Mouse (Mus musculus): Measurements from ENCODE around the gene Mgat3. TPM values are rescaled to one million over a fixed set of nuclear protein-coding genes. Genes with fewer than 3 reads are reported as not detected.
A peak's percentile ranks its signal among the peaks of the same experiment; 100 is the strongest.

Mgat3 gene
- 100 to 1,000 TPM; 112 to 115 (median 114) TPM for total RNA-seq (2022)

DNA sequence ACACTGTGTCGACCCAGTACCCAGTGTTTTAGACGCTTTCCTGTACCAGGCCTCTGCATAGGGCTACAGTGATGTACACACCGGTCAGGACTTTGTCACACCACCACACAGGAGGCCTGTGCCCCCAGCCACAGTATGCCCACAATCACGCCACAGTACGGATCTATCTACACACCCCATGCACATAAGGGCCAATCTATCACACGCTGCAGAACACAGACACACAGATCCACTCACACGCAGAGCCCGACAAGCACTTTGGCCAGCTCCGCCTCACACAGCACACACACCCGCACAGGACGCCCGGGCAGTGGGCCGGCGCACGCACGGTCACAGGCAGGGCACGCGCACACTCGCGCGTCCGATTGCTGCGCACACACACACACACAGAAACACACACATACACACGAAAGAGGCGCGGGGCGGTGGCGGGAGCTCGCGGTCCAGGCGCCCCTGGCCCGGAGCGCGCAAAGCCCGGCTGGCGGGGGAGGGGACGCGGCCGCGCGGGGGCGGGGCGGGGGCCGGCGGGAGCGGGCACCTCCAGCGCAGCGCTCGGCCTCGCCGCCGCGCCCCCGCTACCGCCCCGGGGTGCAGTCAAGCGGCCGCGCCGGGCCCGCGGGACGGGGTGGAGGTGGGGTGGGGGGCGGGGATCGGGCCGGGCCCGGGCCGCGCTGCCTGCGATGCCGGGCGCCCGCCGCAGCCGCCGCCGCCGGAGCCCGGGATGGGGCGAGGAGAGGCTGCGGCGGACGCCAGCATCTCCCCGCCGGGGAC lies at the start of gene Mgat3:
TSS of gene Mgat3 (plus strand) at position 721 of the 771 bp plus-strand sequence.
- DNase-seq (ENCODE audit: low spot score in 2 of 2): peak in 1 of 2 experiments; percentile 59

DNA sequence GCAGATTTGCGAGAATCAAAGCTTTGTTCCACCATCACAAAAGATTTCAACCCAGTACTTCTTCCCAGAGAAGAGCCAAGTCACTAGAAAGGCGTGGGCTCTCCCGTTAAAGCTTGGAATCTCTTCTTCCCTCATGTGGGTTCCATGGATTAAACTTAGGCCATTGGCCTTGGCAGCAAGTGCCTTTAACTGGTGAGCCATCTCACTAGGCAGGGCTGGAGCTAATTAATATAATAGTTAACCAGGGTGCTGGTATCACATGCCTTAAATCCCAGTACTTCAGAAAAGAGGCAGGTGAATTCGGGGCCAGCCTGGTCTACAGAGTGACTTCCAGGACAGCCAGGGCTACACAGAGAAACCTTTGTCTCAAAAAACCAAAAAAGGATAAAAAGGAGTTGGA lies 48.9 kb upstream of the Mgat3 start:
- DNase-seq (ENCODE audit: low spot score in 2 of 2): no peak

DNA sequence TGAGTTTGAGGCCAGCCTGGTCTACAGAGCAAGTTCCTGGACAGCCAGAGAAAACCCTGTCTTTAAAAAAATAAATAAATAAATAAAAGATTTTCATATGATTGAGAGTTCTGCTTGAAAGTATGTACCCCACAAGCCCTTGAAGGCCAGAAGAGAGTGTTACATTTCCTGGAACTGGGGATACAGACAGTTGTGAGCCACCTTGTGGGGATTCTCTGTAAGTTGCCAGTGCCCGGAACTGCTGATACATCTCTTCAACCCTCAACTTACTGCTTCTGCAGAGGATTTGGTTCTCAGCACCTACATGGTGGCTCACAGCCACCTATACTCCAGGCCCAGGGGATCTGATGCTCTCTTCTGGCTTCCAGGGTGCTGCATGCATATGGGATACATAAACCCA lies 46.3 kb upstream of the Mgat3 start:
- no peak for DNase-seq (ENCODE audit: low spot score in 2 of 2)

DNA sequence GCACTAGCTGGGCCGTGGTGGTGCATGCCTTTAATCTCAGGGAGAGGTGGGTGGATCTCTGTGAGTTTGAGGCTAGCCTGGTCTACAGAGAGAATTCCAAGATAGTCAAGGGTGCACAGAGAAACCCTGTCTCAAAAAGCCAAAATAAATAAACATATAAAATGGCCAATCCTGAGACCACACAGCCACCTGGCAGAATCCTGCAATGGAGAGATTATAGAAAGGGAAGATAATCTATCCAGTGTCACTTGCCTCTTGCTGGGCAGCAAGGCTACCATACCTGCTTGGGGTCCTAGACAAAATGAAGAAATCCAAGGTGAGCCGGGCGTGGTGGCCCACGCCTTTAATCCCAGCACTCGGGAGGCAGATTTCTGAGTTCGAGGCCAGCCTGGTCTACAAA lies 43.5 kb upstream of the Mgat3 start:
- DNase-seq (ENCODE audit: low spot score in 2 of 2): no peak

DNA sequence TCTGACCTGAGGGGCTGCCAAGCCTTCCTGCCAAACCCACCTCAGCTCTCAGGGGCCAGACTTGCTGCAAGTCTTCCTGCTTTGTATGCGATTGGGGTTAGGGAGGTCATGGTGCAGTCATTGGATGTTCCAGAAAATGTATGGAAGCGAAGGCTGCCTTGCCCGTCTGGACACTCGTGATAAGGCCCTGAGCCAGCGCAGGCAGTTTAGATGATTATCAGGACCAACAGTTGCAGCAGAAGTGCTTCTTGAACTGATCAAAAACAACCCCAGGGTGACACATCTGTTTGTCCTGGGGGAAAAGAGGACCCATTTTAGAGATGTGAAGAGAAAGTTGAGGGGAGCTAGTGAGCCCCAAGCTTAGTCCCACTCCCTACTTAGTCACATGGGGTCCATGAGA lies 42.8 kb upstream of the Mgat3 start:
- no peak for DNase-seq (ENCODE audit: low spot score in 2 of 2)

DNA sequence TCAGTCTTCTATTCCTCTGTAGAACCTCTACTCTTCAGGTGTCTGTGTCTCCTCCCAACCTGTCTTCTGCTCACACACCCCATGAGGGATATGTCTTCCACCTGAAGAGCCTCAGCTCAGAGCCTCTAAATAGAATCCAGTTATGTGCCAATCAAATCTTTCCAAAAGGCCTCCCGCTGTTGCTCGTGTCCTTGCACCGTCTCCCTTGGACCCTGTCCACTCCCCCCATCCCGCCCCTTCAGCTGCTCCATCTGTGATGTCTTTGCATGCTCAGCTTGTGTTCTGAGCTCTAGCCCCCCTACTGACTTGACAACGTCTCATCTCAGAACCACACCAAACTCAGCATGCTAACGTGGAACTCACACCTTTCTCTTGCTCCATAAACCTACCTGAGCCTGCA lies 42.1 kb upstream of the Mgat3 start:
- no peak for DNase-seq (ENCODE audit: low spot score in 2 of 2)

DNA sequence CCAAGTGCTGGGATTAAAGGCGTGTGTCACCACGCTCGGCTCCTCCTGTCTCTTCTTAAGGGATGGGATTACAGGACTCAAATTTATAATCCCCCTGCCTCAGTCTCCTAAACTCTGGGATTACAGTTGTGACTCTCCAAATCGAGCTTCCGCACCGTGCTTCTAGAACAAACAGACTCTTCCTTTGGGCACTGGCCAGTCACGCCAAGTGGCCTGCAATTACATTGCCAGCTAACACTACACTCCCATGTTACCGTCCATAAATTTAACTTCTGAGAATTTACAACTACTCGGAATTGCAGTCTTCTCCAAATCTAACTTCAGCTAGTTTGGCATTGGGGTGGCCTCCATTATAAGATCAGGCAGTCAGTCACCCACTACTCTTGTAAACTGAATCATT lies 41.1 kb upstream of the Mgat3 start:
- DNase-seq (ENCODE audit: low spot score in 2 of 2): no peak

DNA sequence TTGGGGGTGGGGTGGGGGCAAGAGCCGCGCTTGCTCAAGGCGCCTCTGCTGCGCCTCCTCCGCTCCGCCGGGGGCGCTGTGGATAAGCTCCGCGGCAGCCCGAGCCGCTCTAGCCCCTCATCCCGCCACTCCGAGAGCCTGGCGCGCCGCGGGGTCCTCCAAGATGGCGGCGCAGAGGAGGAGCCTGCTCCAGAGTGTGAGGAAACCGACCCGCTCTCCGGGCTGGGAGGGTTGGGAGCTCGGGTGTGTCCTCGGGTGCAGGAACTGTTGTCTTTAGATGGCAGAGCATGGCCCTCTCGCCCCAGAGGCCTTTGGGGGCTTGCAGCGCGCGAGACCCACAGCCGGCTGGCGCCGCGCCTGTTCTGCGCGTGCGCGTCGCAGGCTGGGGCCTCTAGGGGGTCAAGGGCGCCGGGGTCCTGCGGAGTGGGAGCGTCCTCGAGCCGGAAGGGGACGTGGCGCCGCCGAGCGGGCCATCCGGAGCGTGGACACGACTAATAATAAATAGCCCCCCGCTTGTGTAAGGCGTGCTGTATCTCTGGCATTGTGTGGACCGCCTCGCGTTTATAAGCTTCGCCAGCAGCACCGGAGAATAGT lies 40.4 kb upstream of the Mgat3 start, which contains the start of gene Tab1:
TSS of gene Tab1 (plus strand) at position 135 of the 594 bp plus-strand sequence.
- DNase-seq (ENCODE audit: low spot score in 2 of 2): peak; percentile 82 to 90

DNA sequence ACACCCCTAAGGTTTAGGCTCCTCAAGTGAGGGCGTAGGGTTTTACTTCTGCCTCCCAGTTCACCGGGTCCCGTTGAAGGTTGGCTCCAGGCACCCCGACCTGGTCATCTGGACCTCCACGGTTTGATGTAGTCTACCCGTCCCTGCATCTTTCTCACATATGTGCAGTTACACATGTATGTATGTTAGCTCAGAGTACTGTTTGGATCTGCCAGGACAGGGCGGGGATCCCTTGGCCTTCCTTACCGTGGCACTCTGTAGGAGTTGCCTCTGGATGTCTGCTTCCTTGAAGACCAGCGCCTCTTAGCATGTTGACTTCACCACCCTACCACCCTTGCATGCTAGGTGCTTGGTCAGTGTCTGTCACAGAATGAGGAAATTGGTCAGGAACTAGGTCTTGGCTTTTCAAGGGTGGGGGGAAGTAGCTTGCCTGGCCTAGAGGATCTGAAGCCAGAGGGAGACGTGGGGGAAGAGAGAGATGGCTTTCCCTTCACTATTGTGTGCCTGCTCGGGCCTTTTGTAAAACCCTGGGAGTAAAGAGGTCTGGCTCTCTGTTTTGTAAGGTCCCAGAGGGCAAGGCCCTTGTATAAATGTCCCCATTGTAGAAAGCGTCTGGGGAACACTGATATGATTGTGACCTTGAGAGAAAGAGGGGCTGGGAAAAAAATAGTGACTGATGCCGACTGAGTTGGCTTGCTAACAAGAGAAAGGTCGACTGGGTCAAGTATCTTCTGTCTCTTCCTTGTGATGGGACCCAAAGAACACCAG lies 39.7 kb upstream of the Mgat3 start:
- no peak for DNase-seq (ENCODE audit: low spot score in 2 of 2)

DNA sequence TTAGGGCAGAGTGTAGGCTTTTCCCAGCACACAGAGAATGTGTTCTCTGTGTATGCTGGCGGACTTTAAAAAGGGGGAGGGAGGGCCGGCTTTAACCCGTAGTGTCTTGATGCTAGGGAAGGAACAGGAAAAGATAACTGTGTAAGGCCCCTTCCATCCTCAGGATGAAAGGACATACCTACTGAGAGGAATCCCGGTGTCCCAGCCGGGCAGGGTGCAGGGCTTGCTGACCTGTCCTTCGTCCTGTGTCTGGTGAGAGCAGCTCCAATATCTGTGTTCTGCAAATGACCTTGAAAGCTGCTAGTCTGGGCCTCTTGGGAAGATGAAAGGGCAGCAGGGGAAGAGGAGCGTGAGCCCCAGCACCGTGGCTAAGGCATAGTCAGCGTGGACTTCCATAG lies 39.1 kb upstream of the Mgat3 start:
- DNase-seq (ENCODE audit: low spot score in 2 of 2): no peak

DNA sequence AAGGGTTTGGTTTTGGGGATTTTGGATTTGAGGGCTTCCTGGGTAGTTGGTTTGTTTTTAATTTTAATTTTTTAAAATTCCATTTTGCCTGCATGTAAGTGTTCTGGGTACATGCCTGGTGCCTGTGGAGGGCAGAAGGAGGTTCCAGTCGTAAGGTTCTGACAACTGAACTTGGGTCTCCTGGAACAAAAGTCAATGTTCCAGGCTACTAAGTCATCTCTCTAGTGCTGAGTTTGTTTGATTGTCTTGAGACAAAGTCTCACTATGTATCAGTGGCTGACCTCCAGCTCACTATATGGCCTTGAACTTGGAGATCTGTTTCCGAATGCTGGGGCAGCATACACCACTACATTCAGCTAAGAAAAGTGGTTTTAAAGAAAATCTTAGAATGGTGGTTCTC lies 38.0 kb upstream of the Mgat3 start:
- DNase-seq (ENCODE audit: low spot score in 2 of 2): no peak

DNA sequence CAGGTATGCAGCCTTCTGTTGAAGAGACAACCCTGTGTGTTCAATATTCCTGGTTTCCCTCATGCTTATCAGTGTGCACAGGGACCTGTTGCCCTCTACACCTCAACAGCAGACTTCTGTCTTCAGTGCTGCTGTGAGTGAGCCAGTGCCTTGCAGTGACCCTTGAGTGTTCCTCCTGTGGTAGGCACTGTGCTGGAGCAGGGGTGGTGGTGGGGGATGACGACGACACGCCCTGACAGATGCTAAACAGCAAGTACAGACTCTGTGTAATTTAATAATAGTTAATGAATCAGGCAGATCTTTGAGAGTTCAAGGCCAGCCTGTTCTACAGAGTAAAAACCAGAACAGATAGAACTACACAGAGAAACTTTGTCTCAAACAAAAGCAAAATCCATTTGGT lies 36.9 kb upstream of the Mgat3 start:
- no peak for DNase-seq (ENCODE audit: low spot score in 2 of 2)

DNA sequence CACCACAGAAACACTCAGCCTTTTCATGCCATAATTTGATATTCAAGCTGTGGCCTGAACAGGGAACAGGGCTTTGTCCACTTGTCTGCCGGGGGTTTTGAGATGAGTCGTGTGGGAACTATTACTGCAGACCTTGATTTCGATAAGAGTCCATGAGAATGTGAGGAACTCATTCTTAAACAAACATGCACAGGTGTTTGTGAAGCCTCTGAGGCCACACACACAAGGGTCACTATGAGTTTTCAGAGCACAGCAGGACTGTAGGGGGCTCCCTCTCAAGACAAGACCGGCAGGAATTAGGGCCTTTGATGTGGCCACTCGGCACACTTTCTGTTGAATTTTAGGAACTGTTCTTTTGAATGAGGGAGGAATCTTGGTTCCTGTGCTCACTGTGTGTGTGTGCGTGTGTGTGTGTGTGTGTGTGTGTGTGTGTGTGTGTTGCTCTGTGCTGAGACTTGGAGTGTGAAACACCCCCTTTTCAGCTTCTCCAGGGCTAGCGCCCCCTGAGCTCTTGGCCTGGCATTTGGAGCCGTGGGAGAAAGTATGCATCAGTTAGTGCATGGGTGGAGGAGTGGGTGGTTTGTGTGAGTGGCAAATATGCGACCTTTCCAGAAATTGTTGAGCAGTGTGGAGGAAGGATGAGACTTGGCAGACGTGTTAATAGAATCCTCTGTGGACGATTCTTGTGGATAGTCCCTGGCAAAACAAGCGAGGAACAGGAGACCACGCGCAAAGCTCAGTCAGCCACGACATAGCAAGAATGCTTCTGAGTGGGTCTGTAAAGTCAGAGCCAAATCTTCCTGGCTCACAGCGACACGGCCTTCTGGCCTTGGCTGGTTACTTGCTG lies 35.4 kb upstream of the Mgat3 start:
- peak; percentile 57 to 65 for DNase-seq (ENCODE audit: low spot score in 2 of 2)

DNA sequence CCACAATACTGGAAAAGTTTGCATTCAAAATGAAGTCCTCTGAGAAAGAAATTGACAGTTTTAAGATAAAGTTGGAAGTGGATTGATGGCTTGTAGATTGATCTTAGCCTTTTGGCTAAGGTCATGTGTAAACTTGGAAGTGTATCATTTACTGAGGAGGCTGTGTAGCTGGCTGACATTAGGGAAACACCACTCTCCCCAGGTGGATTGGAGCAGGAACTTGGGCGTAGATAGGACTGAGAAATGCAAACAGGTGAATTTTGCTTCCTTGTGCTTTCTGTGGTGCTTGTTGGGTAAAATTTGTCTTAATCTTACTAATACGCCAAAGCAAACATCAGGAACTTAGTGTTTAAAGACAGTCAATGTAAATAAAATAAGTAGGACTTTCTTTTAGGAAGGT lies 33.2 kb upstream of the Mgat3 start:
- no peak for DNase-seq (ENCODE audit: low spot score in 2 of 2)

DNA sequence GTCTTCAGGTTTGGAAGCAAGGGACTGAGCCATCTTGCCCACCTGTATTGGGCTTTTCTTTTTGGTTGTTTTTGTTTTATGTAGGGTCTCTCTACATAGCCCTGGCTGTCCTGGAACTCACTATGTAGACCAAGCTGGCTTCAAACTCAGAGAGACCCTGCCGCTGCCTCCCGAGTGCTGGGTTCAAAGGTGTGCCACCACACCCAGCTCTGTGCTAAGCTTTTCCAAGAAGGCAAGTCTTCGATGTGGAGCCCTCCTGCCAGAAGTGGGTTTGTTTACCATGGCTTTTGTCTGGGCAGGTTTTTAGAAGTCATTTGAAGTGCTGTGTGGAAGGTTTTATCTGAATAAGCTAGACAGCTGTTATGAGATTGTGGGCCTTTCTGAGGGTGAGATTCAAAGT lies 32.6 kb upstream of the Mgat3 start:
- DNase-seq (ENCODE audit: low spot score in 2 of 2): no peak

DNA sequence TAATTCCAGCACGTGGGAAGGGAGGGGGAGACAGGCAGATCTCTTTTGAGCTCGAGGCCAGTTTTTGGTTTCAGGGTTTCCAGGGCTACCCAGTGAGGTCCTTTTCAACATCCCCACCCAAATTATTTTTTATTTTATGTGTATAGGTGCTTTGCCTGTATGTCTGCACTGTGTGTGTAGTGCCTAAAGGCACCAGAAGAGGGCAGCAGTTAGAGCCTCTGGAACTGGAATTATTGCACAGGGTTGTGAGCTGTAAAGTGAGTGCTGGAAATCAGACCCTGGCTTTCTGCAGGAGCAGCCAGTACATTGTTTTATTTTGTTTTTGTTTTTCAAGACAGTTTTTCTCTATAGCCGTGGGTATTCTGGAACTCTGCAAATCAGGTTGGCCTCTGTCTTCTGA lies 31.4 kb upstream of the Mgat3 start:
- no peak for DNase-seq (ENCODE audit: low spot score in 2 of 2)

DNA sequence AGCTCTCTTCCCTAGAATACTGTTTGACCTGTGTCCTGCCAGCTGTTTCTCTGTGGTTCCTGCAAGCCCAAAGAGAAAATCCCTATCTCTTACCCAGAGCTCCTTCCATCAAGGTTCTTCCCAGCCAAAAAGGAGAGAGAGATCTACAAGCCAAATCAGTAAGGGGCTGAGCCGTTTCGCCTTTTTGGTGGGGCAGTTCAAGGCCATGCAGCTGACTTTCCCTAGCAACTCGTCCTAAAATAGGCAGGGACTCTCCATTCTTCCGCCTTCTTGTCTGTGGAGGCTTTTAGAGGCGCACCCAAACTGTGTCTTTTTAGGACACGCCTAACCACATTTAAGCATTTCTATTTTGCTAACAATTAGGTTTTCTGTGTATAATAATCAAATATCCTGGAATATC lies 29.8 kb upstream of the Mgat3 start:
- DNase-seq (ENCODE audit: low spot score in 2 of 2): no peak

DNA sequence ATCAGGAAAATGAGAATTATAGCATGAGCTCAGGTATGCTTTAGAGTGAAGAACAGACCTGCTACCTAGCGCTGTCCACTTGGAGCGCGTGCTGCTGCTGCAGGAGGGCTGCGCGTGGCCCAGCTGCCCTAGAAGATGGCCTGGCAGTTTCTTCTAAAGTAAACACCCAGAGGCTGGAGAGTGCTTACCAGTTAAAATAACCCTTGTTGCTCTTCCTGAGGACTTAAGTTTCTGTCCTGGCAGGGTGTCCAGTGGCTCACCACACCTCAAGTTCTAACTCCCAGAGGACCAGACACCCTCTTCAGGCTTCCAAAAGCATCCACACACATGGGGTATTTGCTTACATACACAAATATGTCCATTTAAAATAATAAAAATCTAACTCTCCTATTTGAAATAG lies 28.1 kb upstream of the Mgat3 start:
- no peak for DNase-seq (ENCODE audit: low spot score in 2 of 2)

DNA sequence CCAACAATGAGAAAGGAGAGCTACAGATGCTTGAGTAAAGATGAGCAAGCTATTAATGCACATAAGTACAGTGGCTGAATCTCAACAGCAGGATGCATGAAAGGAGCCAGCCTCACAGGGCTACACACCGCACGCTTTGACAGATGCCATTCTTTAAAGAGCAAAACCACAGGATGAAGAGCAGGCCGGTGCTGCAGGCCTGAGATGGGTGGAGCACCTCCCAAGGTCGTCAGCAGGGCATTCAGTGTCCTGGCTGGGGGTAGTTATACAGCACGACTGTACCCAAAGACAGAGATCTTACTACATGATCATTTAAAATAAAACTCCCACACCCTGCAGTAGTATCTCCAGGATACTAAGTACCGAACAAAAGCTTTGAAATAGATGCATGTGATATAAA lies 27.4 kb upstream of the Mgat3 start:
- no peak for DNase-seq (ENCODE audit: low spot score in 2 of 2)

DNA sequence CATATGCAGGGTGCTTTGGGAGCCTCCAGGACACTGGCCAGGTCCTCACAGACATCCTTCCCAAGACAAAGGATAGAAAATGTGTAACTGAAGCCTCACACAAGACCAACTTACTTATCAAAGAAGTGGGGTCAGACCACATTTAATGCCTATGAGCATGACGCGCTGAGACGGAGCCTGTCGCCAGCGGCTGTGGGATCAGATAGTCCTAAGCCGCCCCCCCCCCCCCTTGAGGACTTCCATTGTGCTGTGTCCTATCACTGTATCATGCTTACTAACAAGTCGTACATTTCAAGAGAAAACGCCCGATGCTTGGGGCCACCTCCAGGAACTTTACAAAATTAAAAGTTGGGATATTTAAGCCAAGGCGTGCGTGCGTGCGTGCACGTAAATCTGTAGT lies 26.4 kb upstream of the Mgat3 start:
- no peak for DNase-seq (ENCODE audit: low spot score in 2 of 2)

DNA sequence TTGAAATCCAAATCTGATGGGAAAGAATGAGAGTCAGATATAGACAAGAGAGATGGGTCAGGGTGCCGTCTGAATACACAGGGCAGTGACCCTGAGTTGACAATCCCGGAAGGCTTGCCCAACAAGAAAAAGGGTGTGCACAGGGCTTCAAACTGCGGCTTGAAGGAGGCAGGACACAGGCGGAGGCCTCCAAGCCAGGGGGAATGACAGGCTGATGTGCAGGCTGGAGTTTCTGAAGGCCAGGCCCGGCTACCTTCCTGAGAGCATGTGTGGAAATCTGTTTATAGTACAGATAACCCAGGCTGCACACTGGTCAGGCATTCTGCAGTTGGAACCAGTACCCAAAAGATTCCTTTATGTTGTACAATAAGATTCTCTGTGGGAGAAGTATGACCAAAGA lies 26.0 kb upstream of the Mgat3 start:
- DNase-seq (ENCODE audit: low spot score in 2 of 2): no peak

DNA sequence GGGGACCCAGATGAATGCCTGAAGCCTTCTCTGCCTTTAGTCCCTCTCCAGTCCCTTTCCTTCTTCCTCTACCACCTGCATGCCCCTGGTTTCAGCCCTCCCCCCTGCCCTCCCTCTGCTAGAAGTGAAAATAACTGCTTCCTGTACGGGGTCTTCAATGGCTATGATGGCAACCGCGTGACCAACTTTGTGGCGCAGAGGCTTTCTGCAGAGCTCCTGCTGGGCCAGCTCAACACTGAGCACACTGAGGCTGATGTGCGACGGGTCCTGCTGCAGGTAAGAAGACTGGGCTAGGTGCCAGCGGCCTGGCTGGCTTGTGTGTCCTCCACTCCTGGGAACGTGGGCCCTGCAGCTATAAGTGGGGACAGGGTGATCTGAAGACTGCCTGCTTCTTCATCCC lies 25.0 kb upstream of the Mgat3 start:
- no peak for DNase-seq (ENCODE audit: low spot score in 2 of 2)

Measured in layer of hippocampus, adult 8-10 months (tissue).